Mouse (Mus musculus): Measurements from ENCODE around the gene Fyn. TPM values are rescaled to one million over a fixed set of nuclear protein-coding genes. Genes with fewer than 3 reads are reported as not detected.

Fyn gene
- polyA plus RNA-seq, 1 experiment from 2014 or later: 24.0 TPM

- H3K27ac ChIP-seq: no peak overlapping the region
- 91% methylated on average over 1 of the region's 1 CpGs for WGBS
- no peak overlapping the region for H3K9ac ChIP-seq (replicated peaks)
- H3K4me3 ChIP-seq (replicated peaks): no peak overlapping the region
- no peak for ATAC-seq (ENCODE audit: insufficient number of reproducible peaks, insufficient read depth, low FRiP score, low TSS enrichment, low read depth)
- H3K4me1 ChIP-seq (replicated peaks): peaks cover 5% of the 10 kb centered on the region
- H3K36me3 ChIP-seq: 0 out of 2 replicates have a peak, but pooled peaks cover 3% of the 10 kb centered on the region
- H3K9me3 ChIP-seq: 0 out of 2 replicates have a peak, but pooled peaks cover 3% of the 10 kb centered on the region
- H3K4me2 ChIP-seq: no peak overlapping the region
- H3K27me3 ChIP-seq: no peaks in the 10 kb centered on the region
These were observed 110.7 kb downstream of the Fyn start for GRCm38 (mm10) chr10:39479361-39479760.

- no peak overlapping the region for H3K4me2 ChIP-seq
These were observed 115.7 kb downstream of the Fyn start for GRCm38 (mm10) chr10:39484382-39484826.

GRCm38 (mm10) chr10:39484892-39485291, 116.2 kb downstream of the Fyn start:
- Histone ChIP-seq H3K36me3 (0 out of 2 replicates have a peak, but pooled peaks cover 3% of the 10 kb centered on the region), H3K4me1 (replicated peaks) (peaks cover 35% of the 10 kb centered on the region)
- WGBS: 33% methylated on average over 6 of the region's 6 CpGs

More at GRCm38 (mm10) chr10:39484382-39484826, 115.7 kb downstream of the Fyn start:
- no peak overlapping the region for H3K9ac ChIP-seq (replicated peaks)
- 7% methylated on average over 8 of the region's 8 CpGs for WGBS
- peak overlapping the region; percentile 41; the same call in 1 of the 2 replicates for H3K27ac ChIP-seq
- 0 out of 2 replicates have a peak, but pooled peaks cover 3% of the 10 kb centered on the region for H3K9me3 ChIP-seq
- no peaks in the 10 kb centered on the region for H3K27me3 ChIP-seq
- 0 out of 2 replicates have a peak, but pooled peaks cover 3% of the 10 kb centered on the region for H3K36me3 ChIP-seq
- 0 out of 2 replicates have a peak, but pooled peaks have one; percentile 3 for ATAC-seq (ENCODE audit: insufficient number of reproducible peaks, insufficient read depth, low FRiP score, low TSS enrichment, low read depth)
- peaks cover 35% of the 10 kb centered on the region for H3K4me1 ChIP-seq (replicated peaks)
- no peak overlapping the region for H3K4me3 ChIP-seq (replicated peaks)

GRCm38 (mm10) chr10:39485939-39486338, 117.3 kb downstream of the Fyn start:
- H3K4me2 ChIP-seq: no peak overlapping the region
- no peak overlapping the region for H3K9ac ChIP-seq (replicated peaks)
- 0 out of 2 replicates have a peak, but pooled peaks cover 3% of the 10 kb centered on the region for H3K36me3 ChIP-seq
- 87% methylated on average over 4 of the region's 4 CpGs for WGBS
- H3K4me3 ChIP-seq (replicated peaks): no peak overlapping the region
- 0 out of 2 replicates have a peak, but pooled peaks cover 3% of the 10 kb centered on the region for H3K9me3 ChIP-seq
- no peak for ATAC-seq (ENCODE audit: insufficient number of reproducible peaks, insufficient read depth, low FRiP score, low TSS enrichment, low read depth)
- H3K27me3 ChIP-seq: no peaks in the 10 kb centered on the region
- H3K27ac ChIP-seq: no peak overlapping the region
- peaks cover 40% of the 10 kb centered on the region for H3K4me1 ChIP-seq (replicated peaks)

More at GRCm38 (mm10) chr10:39484892-39485291, 116.2 kb downstream of the Fyn start:
- Histone ChIP-seq H3K4me2 (peak overlapping the region; percentile 7; the same call in 1 of the 2 replicates), H3K4me3 (replicated peaks) (no peak overlapping the region), H3K9me3 (0 out of 2 replicates have a peak, but pooled peaks cover 3% of the 10 kb centered on the region), H3K27me3 (no peaks in the 10 kb centered on the region), H3K27ac (peak overlapping the region; percentile 41; the same call in 1 of the 2 replicates), H3K9ac (replicated peaks) (no peak overlapping the region)
- ATAC-seq (ENCODE audit: insufficient number of reproducible peaks, insufficient read depth, low FRiP score, low TSS enrichment, low read depth): no peak

GRCm38 (mm10) chr10:39486501-39487450, 118.1 kb downstream of the Fyn start:
- Histone ChIP-seq H3K36me3 (0 out of 2 replicates have a peak, but pooled peaks cover 3% of the 10 kb centered on the region), H3K4me3 (replicated peaks) (no peak overlapping the region), H3K9me3 (peaks cover 6% of the 10 kb centered on the region; the same call in 1 of the 2 replicates), H3K27me3 (no peaks in the 10 kb centered on the region), H3K27ac (0 out of 2 replicates have a peak overlapping the region, but pooled peaks have one; percentile 29), H3K4me1 (replicated peaks) (peaks cover 40% of the 10 kb centered on the region), H3K9ac (replicated peaks) (no peak overlapping the region; the same call in 1 of the 2 replicates), H3K4me2 (no peak overlapping the region)
- 40% methylated on average over 11 of the region's 11 CpGs for WGBS
- ATAC-seq (ENCODE audit: insufficient number of reproducible peaks, insufficient read depth, low FRiP score, low TSS enrichment, low read depth): no peak

- no peak overlapping the region for H3K4me2 ChIP-seq
- H3K9ac ChIP-seq (replicated peaks): no peak overlapping the region
- no peaks in the 10 kb centered on the region for H3K27me3 ChIP-seq
- peaks cover 40% of the 10 kb centered on the region for H3K4me1 ChIP-seq (replicated peaks)
- H3K4me3 ChIP-seq (replicated peaks): no peak overlapping the region
- WGBS: 82% methylated on average over 14 of the region's 14 CpGs
- H3K27ac ChIP-seq: no peak overlapping the region
- H3K36me3 ChIP-seq: 0 out of 2 replicates have a peak, but pooled peaks cover 3% of the 10 kb centered on the region
- no peak for ATAC-seq (ENCODE audit: insufficient number of reproducible peaks, insufficient read depth, low FRiP score, low TSS enrichment, low read depth)
- H3K9me3 ChIP-seq: peaks cover 6% of the 10 kb centered on the region; the same call in 1 of the 2 replicates
These were observed 119.2 kb downstream of the Fyn start for GRCm38 (mm10) chr10:39487740-39488415.

- ATAC-seq (ENCODE audit: insufficient number of reproducible peaks, insufficient read depth, low FRiP score, low TSS enrichment, low read depth): no peak
- H3K4me2 ChIP-seq: no peak overlapping the region
- H3K9me3 ChIP-seq: peaks cover 3% of the 10 kb centered on the region; the same call in 1 of the 2 replicates
- H3K36me3 ChIP-seq: no peaks in the 10 kb centered on the region
- H3K4me3 ChIP-seq (replicated peaks): no peak overlapping the region
- no peak overlapping the region for H3K27ac ChIP-seq
- H3K4me1 ChIP-seq (replicated peaks): peaks cover 40% of the 10 kb centered on the region
- no peaks in the 10 kb centered on the region for H3K27me3 ChIP-seq
- 67% methylated on average over 3 of the region's 3 CpGs for WGBS
- H3K9ac ChIP-seq (replicated peaks): no peak overlapping the region
These were observed 119.9 kb downstream of the Fyn start for GRCm38 (mm10) chr10:39488542-39488941.

- no peak overlapping the region for H3K4me2 ChIP-seq
- no peaks in the 10 kb centered on the region for H3K36me3 ChIP-seq
- no peak overlapping the region for H3K27ac ChIP-seq
- peaks cover 3% of the 10 kb centered on the region; the same call in 1 of the 2 replicates for H3K9me3 ChIP-seq
- no peaks in the 10 kb centered on the region for H3K27me3 ChIP-seq
- ATAC-seq (ENCODE audit: insufficient number of reproducible peaks, insufficient read depth, low FRiP score, low TSS enrichment, low read depth): no peak
- H3K4me1 ChIP-seq (replicated peaks): peaks cover 39% of the 10 kb centered on the region
- no peak overlapping the region for H3K4me3 ChIP-seq (replicated peaks)
- H3K9ac ChIP-seq (replicated peaks): no peak overlapping the region
- 65% methylated on average over 3 of the region's 3 CpGs for WGBS
These were observed 120.3 kb downstream of the Fyn start for GRCm38 (mm10) chr10:39488956-39489355.

GRCm38 (mm10) chr10:39490349-39491121, 121.9 kb downstream of the Fyn start:
- WGBS: 80% methylated on average over 9 of the region's 9 CpGs
- Histone ChIP-seq H3K4me3 (replicated peaks) (no peak overlapping the region), H3K36me3 (no peaks in the 10 kb centered on the region), H3K9ac (replicated peaks) (no peak overlapping the region), H3K4me1 (replicated peaks) (peaks cover 29% of the 10 kb centered on the region), H3K4me2 (no peak overlapping the region), H3K9me3 (peaks cover 3% of the 10 kb centered on the region; the same call in 1 of the 2 replicates), H3K27me3 (no peaks in the 10 kb centered on the region), H3K27ac (no peak overlapping the region)
- no peak for ATAC-seq (ENCODE audit: insufficient number of reproducible peaks, insufficient read depth, low FRiP score, low TSS enrichment, low read depth)

- Histone ChIP-seq H3K4me2 (no peak overlapping the region), H3K4me1 (replicated peaks) (peaks cover 18% of the 10 kb centered on the region), H3K9ac (replicated peaks) (no peak overlapping the region), H3K27ac (no peak overlapping the region), H3K27me3 (no peaks in the 10 kb centered on the region), H3K36me3 (no peaks in the 10 kb centered on the region), H3K9me3 (peaks cover 3% of the 10 kb centered on the region; the same call in 1 of the 2 replicates), H3K4me3 (replicated peaks) (no peak overlapping the region)
- WGBS: 92% methylated on average over 6 of the region's 6 CpGs
- no peak for ATAC-seq (ENCODE audit: insufficient number of reproducible peaks, insufficient read depth, low FRiP score, low TSS enrichment, low read depth)
These were observed 123.5 kb downstream of the Fyn start for GRCm38 (mm10) chr10:39492146-39492545.

Measured in limb, embryonic 12.5 days (tissue).